Mouse (Mus musculus) spleen, postnatal 14 days (tissue): ENCODE measurements at regions not wholly inside any gene's neighbourhood (a gene's known extent, or its start where the extent isn't known, plus 50 kb on each side); places are given as distances from the start of the nearest gene placed in this dataset.

Source experiments
- DNase-seq, 2 experiments: peaks; one replicate each; pipeline ENCODE4 v3.0.0; 2021 to 2022; ENCODE audit warnings: low spot score in 2 of 2

DNA sequence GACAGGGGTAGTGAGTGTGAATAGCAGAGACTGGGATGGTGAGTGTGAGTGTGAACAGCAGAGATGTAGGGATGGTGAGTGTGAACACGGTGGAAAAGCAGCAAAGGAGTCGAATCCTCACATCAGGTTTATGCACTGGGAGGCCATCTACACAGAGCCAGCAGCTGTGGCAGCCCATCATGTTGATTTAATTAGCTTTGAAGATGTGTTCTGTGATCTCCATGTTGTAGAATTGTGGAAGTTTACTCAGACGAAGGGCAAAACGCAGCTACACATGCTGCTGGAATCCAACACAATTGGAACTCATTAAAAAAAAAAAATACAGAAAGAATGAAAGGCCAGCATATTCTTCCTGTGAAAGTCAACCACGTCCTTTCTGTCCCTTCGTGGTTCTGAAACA, 80.2 kb upstream of the Lrig3 start:
- DNase-seq = no peak

DNA sequence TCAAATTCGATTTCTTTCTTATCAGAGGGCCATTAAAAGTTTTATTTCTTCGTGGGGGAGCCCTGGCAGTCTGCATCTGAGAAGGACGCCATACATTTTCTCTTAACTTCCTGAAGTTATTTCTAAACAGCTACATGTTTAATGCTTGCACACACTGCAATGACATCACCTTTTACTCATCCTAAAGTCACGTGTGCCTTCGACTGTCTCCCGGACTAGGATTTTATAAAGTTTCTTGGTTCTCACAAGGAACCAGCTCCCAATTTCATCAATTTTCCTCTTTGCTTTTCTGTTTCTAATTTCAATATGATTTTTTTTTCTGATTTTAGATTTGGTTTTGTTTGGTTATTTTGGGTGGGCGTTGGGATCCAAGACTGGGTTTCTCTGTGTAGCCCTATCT, 73.8 kb upstream of the Lrig3 start:
- no peak for DNase-seq

DNA sequence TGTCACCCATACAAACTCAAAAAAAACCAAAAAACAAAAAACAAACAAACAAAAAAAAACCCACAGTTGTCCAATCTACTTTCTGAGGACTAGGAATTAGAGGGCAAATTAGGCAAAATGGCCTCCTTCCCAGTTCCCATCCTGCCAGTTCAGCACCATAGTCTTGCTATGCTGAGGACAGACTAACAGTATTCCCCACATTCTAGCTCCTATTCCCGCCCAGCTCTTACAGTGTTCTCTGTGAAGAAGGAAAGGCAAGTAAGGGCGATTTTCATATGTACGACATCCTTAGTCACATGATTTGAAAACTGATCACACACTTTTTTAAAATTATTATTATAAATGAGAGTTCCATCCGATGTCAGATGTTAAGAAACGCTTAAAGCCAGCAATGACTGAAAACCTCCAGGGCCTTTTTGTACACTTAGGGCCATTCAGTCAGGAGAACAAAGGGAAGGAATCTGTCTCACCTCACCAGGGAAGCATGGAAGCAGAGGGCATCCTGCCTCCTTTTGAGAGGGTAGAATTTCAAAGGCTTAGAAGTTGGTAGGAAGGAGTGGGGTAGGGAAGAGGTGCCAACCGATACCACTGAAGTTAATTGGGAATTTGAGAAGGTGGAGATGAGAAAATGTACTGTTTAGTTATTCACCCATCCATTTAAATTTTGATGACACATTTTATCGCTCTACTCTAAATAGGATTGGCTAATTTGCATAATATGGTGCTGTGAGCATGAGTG, 70.1 kb upstream of the Lrig3 start:
- no peak for DNase-seq

DNA sequence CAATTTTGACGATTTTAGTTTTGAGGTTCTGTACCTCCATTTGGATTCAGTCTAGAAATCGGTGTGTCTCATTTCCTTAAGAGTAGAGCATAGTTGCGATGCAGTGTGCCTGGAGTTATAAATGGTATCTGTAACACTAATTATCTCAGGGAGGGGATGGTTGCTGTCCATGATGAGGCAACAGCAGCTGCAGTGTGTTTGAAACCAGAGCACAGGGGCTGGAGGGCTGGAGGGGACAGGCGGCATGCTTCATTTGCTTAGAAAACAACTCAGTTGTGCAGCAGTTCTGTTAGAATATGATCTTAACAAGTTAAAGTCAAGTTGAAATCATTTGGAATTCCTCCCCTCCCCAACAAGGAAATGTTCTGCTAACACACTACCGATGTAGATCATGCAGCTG, 69.3 kb upstream of the Lrig3 start:
- no peak for DNase-seq

DNA sequence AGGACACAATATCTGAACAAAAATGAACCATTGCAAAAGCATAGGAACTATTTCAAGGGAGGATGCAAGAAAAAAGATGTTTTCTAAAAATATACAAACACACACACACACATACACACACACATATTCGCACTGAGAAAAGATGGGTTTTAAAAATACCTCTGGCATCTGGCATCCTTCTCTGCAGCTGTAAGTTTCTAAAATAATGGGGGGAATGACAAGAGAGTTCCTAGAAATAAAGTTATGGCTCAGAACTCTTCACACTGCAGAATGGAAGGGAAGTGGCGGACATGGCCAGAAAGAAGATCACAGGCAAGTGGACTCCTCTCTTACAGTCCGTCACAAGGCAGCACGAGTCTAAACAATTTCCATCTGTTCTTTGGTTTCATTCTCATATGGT, 66.5 kb upstream of the Lrig3 start:
- no peak for DNase-seq

DNA sequence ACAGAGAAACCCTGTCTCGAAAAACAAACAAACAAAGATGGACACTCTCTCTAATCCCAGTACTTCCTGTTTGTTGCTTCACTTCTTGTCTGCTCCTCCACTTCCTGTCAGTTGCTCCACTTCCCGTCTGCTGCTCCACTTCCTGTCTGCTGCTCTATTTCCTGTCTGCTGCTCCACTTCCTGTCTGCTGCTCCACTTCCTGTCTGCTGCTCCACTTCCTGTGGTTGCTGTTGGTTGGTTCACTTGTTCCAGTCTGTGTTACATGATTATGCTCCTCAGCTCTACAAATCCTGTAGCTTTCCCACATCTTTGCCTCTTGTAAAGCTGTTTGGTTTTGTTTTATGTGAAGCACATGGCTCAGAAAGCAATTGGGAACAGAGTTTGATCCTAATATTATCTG, 65.4 kb upstream of the Lrig3 start:
- no peak for DNase-seq

DNA sequence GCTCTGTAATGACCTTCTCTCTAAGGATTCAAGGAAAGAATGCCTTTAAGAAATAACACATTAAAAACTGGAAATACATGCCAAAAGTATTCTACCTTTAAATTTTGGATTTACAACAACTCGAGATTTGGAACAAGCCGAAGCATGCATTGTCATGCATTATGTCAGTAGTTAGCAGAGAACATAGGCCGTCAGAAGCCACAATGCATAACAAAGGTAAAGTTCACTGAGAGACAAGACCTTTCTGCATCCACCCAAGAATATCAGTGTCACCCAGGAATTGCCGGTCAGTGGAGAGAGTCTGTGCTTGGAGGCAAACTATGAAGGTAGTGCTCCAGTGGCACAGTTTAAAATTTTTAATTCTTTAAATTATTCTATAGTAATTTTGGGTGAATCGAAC, 63.3 kb upstream of the Lrig3 start:
- no peak for DNase-seq

DNA sequence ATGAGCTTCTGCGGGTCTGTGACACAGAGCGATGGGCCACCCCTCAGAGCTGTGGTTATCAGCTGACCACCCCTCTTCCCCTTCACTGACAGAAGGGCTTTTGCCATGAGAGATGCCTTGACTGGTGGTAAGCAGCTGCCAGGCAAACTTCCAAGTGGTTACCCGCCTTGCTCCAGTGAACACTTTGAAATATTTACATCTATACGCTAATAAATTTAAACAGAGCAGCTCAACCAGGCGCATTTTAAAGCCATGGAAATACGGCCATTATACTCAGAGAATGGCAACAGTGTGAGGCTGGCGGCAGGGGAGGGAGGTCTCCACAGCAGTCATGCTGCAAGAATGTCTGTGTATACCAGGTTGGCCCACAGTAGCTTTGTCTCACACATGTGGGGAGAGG, 53.8 kb upstream of the Lrig3 start:
- no peak for DNase-seq
